In genomic region chr4:135025802-135026201, GRCm38 (mm10) we compare ENCODE assay signal across 14 mouse cellular contexts.
DNase-seq lines count a peak whose midpoint lies in the region; ATAC-seq lines count a peak whose summit lies in the region.
"Had no signal": no experiment of that assay in that cellular context is flagged by ENCODE, and none has a peak within 500 bp of the region (broad histone marks: within the 10 kb centered on the region; RNA-seq: fewer than 3 reads in every experiment).

No protein-coding gene starts in this region.

- no peaks in the 10 kb centered on the region for H3K27me3 ChIP-seq in kidney, embryonic 14.5 days (ENCODE audit: control insufficient read depth, insufficient read depth, low read length)
- no peaks in the 10 kb centered on the region for H3K27me3 ChIP-seq in midbrain, embryonic 14.5 days (ENCODE audit: control insufficient read depth, insufficient read depth, low read length)
- peaks cover 2% of the 10 kb centered on the region; the same call in 1 of the 2 replicates for H3K27me3 ChIP-seq in midbrain, embryonic 11.5 days (ENCODE audit: control insufficient read depth, insufficient read depth, low read length)
- peaks cover 72% of the 10 kb centered on the region for H3K27me3 ChIP-seq in limb, embryonic 13.5 days
- no peaks in the 10 kb centered on the region for H3K27me3 ChIP-seq in stomach, embryonic 16.5 days (ENCODE audit: control insufficient read depth, insufficient read depth, low read length)

- 0 out of 2 replicates have a peak overlapping the region, but pooled peaks have one; percentile 12 for H3K9ac ChIP-seq in kidney, embryonic 14.5 days (ENCODE audit: low read depth, low read length)
- H3K9ac ChIP-seq in midbrain, embryonic 14.5 days (replicated peaks; ENCODE audit: low read length): no peak overlapping the region
- H3K9ac ChIP-seq in midbrain, embryonic 11.5 days (ENCODE audit: low read length): no peak overlapping the region
- 0 out of 2 replicates have a peak overlapping the region, but pooled peaks have one; percentile 19 for H3K9ac ChIP-seq in limb, embryonic 13.5 days
- H3K9ac ChIP-seq in stomach, embryonic 16.5 days (ENCODE audit: low read length): peak overlapping the region; percentile 17; the same call in 1 of the 2 replicates
- H3K9ac ChIP-seq: embryonic facial prominence, embryonic 13.5 days; heart, embryonic 13.5 days; liver, embryonic 14.5 days had no signal

- H3K4me2 ChIP-seq in kidney, embryonic 14.5 days (replicated peaks; ENCODE audit: low read depth, low read length): no peak overlapping the region
- peak overlapping the region; percentile 12; the same call in 1 of the 2 replicates for H3K4me2 ChIP-seq in midbrain, embryonic 14.5 days (ENCODE audit: low read length)
- H3K4me2 ChIP-seq in midbrain, embryonic 11.5 days: no peak overlapping the region
- H3K4me2 ChIP-seq in limb, embryonic 13.5 days (replicated peaks): peak overlapping the region; percentile 54
- peak overlapping the region; percentile 19; the same call in 1 of the 2 replicates for H3K4me2 ChIP-seq in stomach, embryonic 16.5 days (ENCODE audit: low read depth, low read length)
- H3K4me2 ChIP-seq: embryonic facial prominence, embryonic 13.5 days; heart, embryonic 13.5 days had no signal

- H3K27ac ChIP-seq in kidney, embryonic 14.5 days (ENCODE audit: low read depth, low read length): no peak overlapping the region
- H3K27ac ChIP-seq in midbrain, embryonic 14.5 days (replicated peaks; ENCODE audit: low read depth, low read length): no peak overlapping the region
- H3K27ac ChIP-seq in midbrain, embryonic 11.5 days (ENCODE audit: low read depth, low read length): no peak overlapping the region
- H3K27ac ChIP-seq in limb, embryonic 13.5 days: no peak overlapping the region
- H3K27ac ChIP-seq in stomach, embryonic 16.5 days (ENCODE audit: low read length): no peak overlapping the region
- H3K27ac ChIP-seq: embryonic facial prominence, embryonic 13.5 days; forebrain, embryonic 10.5 days; heart, embryonic 13.5 days; liver, embryonic 14.5 days had no signal

- DNase-seq in kidney, adult 18-20 months: no peak
- DNase-seq in midbrain, embryonic 14.5 days: peak; percentile 20
- DNase-seq in midbrain, embryonic 11.5 days (ENCODE audit: low spot score, missing footprints): no peak
- DNase-seq in embryo, embryonic 10.5 days (ENCODE audit: low spot score): no peak
- no peak for DNase-seq in yolk sac, embryonic 10.5 days (ENCODE audit: low spot score)
- DNase-seq: cerebellum, postnatal 14 days had no signal

- 53% methylated on average over 18 of the region's 18 CpGs for WGBS in kidney, embryonic 14.5 days
- WGBS in midbrain, embryonic 14.5 days: 69% methylated on average over 18 of the region's 18 CpGs
- WGBS in midbrain, embryonic 11.5 days: 88% methylated on average over 18 of the region's 18 CpGs
- 29% methylated on average over 18 of the region's 18 CpGs for WGBS in limb, embryonic 13.5 days
- WGBS in stomach, embryonic 16.5 days: 21% methylated on average over 18 of the region's 18 CpGs

- ATAC-seq in kidney, embryonic 14.5 days (ENCODE audit: low FRiP score, low TSS enrichment): no peak
- ATAC-seq in midbrain, embryonic 14.5 days (ENCODE audit: low FRiP score, low TSS enrichment): no peak
- no peak for ATAC-seq in midbrain, embryonic 11.5 days (ENCODE audit: low FRiP score)
- 0 out of 2 replicates have a peak, but pooled peaks have one; percentile 2 for ATAC-seq in limb, embryonic 13.5 days (ENCODE audit: low FRiP score, low read depth)
- ATAC-seq in stomach, embryonic 16.5 days (ENCODE audit: insufficient read depth, low FRiP score): no peak

- H3K9me3 ChIP-seq in kidney, embryonic 14.5 days (ENCODE audit: control insufficient read depth, low read length): no peaks in the 10 kb centered on the region; the same call in 1 of the 2 replicates
- H3K9me3 ChIP-seq in midbrain, embryonic 14.5 days (ENCODE audit: control insufficient read depth, low read length): no peaks in the 10 kb centered on the region
- no peaks in the 10 kb centered on the region; the same call in 1 of the 2 replicates for H3K9me3 ChIP-seq in midbrain, embryonic 11.5 days (ENCODE audit: control insufficient read depth, low read length)
- no peaks in the 10 kb centered on the region for H3K9me3 ChIP-seq in limb, embryonic 13.5 days
- no peaks in the 10 kb centered on the region for H3K9me3 ChIP-seq in stomach, embryonic 16.5 days (replicated peaks; ENCODE audit: control insufficient read depth, low read length)
- H3K9me3 ChIP-seq: embryonic facial prominence, embryonic 13.5 days had no signal

- no peaks in the 10 kb centered on the region for H3K36me3 ChIP-seq in kidney, embryonic 14.5 days (ENCODE audit: control insufficient read depth, insufficient read depth, low read length)
- no peaks in the 10 kb centered on the region for H3K36me3 ChIP-seq in midbrain, embryonic 14.5 days (ENCODE audit: control insufficient read depth, insufficient read depth, low read length)
- H3K36me3 ChIP-seq in midbrain, embryonic 11.5 days (ENCODE audit: control insufficient read depth, insufficient read depth, low read length): no peaks in the 10 kb centered on the region
- H3K36me3 ChIP-seq in limb, embryonic 13.5 days: no peaks in the 10 kb centered on the region
- H3K36me3 ChIP-seq in stomach, embryonic 16.5 days (ENCODE audit: control insufficient read depth, insufficient read depth, low read length): no peaks in the 10 kb centered on the region
- H3K36me3 ChIP-seq: embryonic facial prominence, embryonic 13.5 days; forebrain, embryonic 10.5 days; heart, embryonic 13.5 days had no signal

- no peaks in the 10 kb centered on the region for H3K4me1 ChIP-seq in kidney, embryonic 14.5 days (ENCODE audit: control insufficient read depth, insufficient read depth, low read length)
- 0 out of 2 replicates have a peak, but pooled peaks cover 2% of the 10 kb centered on the region for H3K4me1 ChIP-seq in midbrain, embryonic 14.5 days (ENCODE audit: control insufficient read depth, insufficient read depth, low read length)
- no peaks in the 10 kb centered on the region for H3K4me1 ChIP-seq in midbrain, embryonic 11.5 days (ENCODE audit: control insufficient read depth, insufficient read depth, low read length)
- H3K4me1 ChIP-seq in limb, embryonic 13.5 days: peaks cover 31% of the 10 kb centered on the region
- peaks cover 4% of the 10 kb centered on the region for H3K4me1 ChIP-seq in stomach, embryonic 16.5 days (ENCODE audit: control insufficient read depth, insufficient read depth, low read length)
- H3K4me1 ChIP-seq: forebrain, embryonic 10.5 days had no signal

- no peak overlapping the region for H3K4me3 ChIP-seq in kidney, embryonic 14.5 days (ENCODE audit: low read length)
- no peak overlapping the region for H3K4me3 ChIP-seq in midbrain, embryonic 14.5 days (replicated peaks; ENCODE audit: low read depth, low read length)
- H3K4me3 ChIP-seq in midbrain, embryonic 11.5 days (ENCODE audit: low read depth, low read length): no peak overlapping the region
- 0 out of 2 replicates have a peak overlapping the region, but pooled peaks have one; percentile 10 for H3K4me3 ChIP-seq in limb, embryonic 13.5 days
- H3K4me3 ChIP-seq in stomach, embryonic 16.5 days (replicated peaks; ENCODE audit: low read length): no peak overlapping the region
- H3K4me3 ChIP-seq: embryonic facial prominence, embryonic 13.5 days; forebrain, embryonic 10.5 days; heart, embryonic 13.5 days; myocyte had no signal

Comparison
In these comparisons a context has a peak if more than half of its experiments do, and no peak if none do; other contexts are left out.
1. H3K4me2 ChIP-seq: peak in midbrain, embryonic 14.5 days (single experiment), limb, embryonic 13.5 days (single experiment) and stomach, embryonic 16.5 days (single experiment); none in kidney, embryonic 14.5 days (single experiment) and midbrain, embryonic 11.5 days (single experiment).
2. H3K9ac ChIP-seq: peak in kidney, embryonic 14.5 days (single experiment), limb, embryonic 13.5 days (single experiment) and stomach, embryonic 16.5 days (single experiment); none in midbrain, embryonic 14.5 days (single experiment) and midbrain, embryonic 11.5 days (single experiment).